Mouse (Mus musculus) myocyte (in vitro differentiated cells): ENCODE results near the gene Hnrnpab. TPM values are rescaled to one million over a fixed set of nuclear protein-coding genes. Genes with fewer than 3 reads are reported as not detected.
"Not testable (repeated sequence)": the region's sequence is repeated elsewhere in the genome, so short reads cannot be mapped to it uniquely, and the experiment has no call there.

Experiments used
- H3K27me3 ChIP-seq: one replicate; pipeline ENCODE4 v1.6.1; 2011; ENCODE audit not compliant: control insufficient read depth, insufficient read depth, insufficient read length
- H3K36me3 ChIP-seq: one replicate; pipeline ENCODE4 v1.6.1; 2011; ENCODE audit not compliant: control insufficient read depth, insufficient read depth
- H3K4me2 ChIP-seq: one replicate; pipeline ENCODE4 v1.6.1; 2011; ENCODE audit warnings: low read depth, control low read depth
- H3K4me3 ChIP-seq: one replicate; pipeline ENCODE4 v1.5.1; 2011; ENCODE audit warnings: mild to moderate bottlenecking, control low read depth, moderate library complexity
- H3K79me2 ChIP-seq: one replicate; pipeline ENCODE4 v1.6.1; 2011; ENCODE audit not compliant: control insufficient read depth, insufficient read depth
- H3ac ChIP-seq: one replicate; pipeline ENCODE4 v1.6.1; 2011; ENCODE audit not compliant: control insufficient read depth, insufficient read length
- CEBPB ChIP-seq: IDR thresholded peaks from 2 replicates; pipeline ENCODE4 v1.6.1; 2011; ENCODE audit warnings: mild to moderate bottlenecking, moderate library complexity; ENCODE audit not compliant: poor library complexity, insufficient read depth, severe bottlenecking
- E2F4 ChIP-seq: IDR thresholded peaks from one replicate; pipeline ENCODE4 v1.6.1; 2011; ENCODE audit warnings: mild to moderate bottlenecking, control low read depth, moderate library complexity; ENCODE audit not compliant: insufficient read depth
- MAX ChIP-seq: IDR thresholded peaks from one replicate; pipeline ENCODE4 v1.6.1; 2011; ENCODE audit warnings: low read depth, mild to moderate bottlenecking, control low read depth
- MYOD1 ChIP-seq, 3 experiments: IDR thresholded peaks; one replicate each; pipeline ENCODE4 v1.6.1; 2011; ENCODE audit warnings: control low read depth in 2 of 3, low read depth in 2 of 3, mild to moderate bottlenecking in 2 of 3, moderate library complexity in 1 of 3; ENCODE audit not compliant: insufficient read length in 2 of 3, control insufficient read depth in 1 of 3
- MYOG ChIP-seq, 3 experiments: IDR thresholded peaks; one replicate each; pipeline ENCODE4 v1.6.1; 2011; ENCODE audit warnings: control low read depth in 2 of 3, low read depth in 2 of 3, mild to moderate bottlenecking in 2 of 3; ENCODE audit not compliant: insufficient read length in 2 of 3, control insufficient read depth in 1 of 3, insufficient read depth in 1 of 3
- POLR2A ChIP-seq: IDR thresholded peaks from one replicate; pipeline ENCODE4 v1.6.1; 2011; ENCODE audit warnings: low read depth, mild to moderate bottlenecking, control low read depth, moderate library complexity; ENCODE audit not compliant: insufficient read length
- POLR2AphosphoS2 ChIP-seq: IDR thresholded peaks from one replicate; pipeline ENCODE4 v1.6.1; 2011; ENCODE audit warnings: low read depth, control low read depth; ENCODE audit not compliant: insufficient read length
- REST ChIP-seq: IDR thresholded peaks from one replicate; pipeline ENCODE4 v1.6.1; 2011; ENCODE audit warnings: mild to moderate bottlenecking, control low read depth, moderate library complexity; ENCODE audit not compliant: insufficient read depth, insufficient read length
- SRF ChIP-seq: IDR thresholded peaks from one replicate; pipeline ENCODE4 v1.6.1; 2011; ENCODE audit warnings: low read depth; ENCODE audit not compliant: control insufficient read depth, insufficient read length
- TCF12 ChIP-seq: IDR thresholded peaks from one replicate; pipeline ENCODE4 v1.6.1; 2011; ENCODE audit warnings: mild to moderate bottlenecking, control low read depth; ENCODE audit not compliant: poor library complexity, insufficient read depth, severe bottlenecking
- TCF3 ChIP-seq: IDR thresholded peaks from one replicate; pipeline ENCODE4 v1.6.1; 2011; ENCODE audit warnings: low read depth, control low read depth; ENCODE audit not compliant: insufficient read length
- USF1 ChIP-seq: IDR thresholded peaks from one replicate; pipeline ENCODE4 v1.6.1; 2011; ENCODE audit warnings: low read depth, mild to moderate bottlenecking, control low read depth, moderate library complexity
- polyA plus RNA-seq: library from polyadenylated mRNA; unstranded; fragments of >200 nt; fragmentation: generic; extraction: Trizol; gene quantifications from one replicate; pipeline ENCODE4 v1.2.1, GENCODE M21; 2012; ENCODE audit warnings: missing spikeins

The Hnrnpab gene
- polyA plus RNA-seq, 1 experiment: 371 TPM

DNA sequence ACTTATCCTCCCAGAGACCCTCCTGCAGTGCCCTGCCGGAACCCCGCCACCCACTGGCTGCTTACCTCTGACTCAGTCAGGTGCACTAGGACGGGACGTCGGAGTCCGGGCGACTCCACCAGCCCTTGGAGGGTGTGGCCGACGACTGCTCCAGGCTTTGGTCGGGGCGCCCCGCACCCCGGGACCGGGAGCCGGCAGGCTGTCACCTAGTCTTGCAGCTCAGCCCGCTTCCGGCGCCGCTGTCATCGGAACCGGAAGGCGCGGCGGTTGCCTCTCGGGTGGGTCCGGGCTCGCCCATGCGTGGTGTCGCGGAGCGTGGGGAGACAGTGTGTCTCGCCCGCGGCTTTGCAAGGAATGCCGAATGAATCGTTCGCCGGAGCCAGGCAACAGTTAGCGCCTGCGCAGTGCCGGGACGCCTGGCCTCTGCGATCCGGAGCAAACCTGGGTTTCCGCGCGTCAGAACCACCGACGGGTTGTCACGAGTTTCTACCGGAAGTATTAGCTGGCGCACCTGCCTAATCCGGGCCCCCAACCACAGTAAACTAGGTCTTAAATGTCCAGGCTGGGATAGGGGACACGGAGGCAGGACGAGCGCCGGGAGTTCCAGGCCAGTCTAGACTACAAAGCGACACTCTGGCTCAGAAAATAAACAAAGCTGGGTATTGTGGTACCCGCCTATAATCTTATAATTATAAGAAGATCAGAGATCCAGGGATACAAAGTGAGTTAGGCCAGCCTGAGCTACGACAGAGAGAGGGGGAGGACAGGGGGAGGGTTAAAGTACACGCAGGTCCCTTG lies 29.1 kb upstream of the Hnrnpab start, which contains the start of gene Rmnd5b:
Gene Rmnd5b (minus strand): TSS at position 372 of the 798 bp plus-strand sequence.
- peak within 1 kb of the TSS; percentile 22 for H3ac ChIP-seq
- H3K36me3 ChIP-seq: no peaks in the 10 kb centered on the region
- H3K4me3 ChIP-seq: peak within 1 kb of the TSS; percentile 58
- H3K79me2 ChIP-seq: no peaks in the 10 kb centered on the region
- TF ChIP-seq E2F4 (no peak), POLR2A (peak; percentile 73), TCF12 (no peak), MYOD1 (IDR thresholded peaks at IDR 0.05; ENCODE audit: control insufficient read depth in 1 of 3, insufficient read length in 2 of 3, low read depth in 2 of 3) (peak in 1 of 3 experiments; percentile 3), MYOG (IDR thresholded peaks at IDR 0.05; ENCODE audit: control insufficient read depth in 1 of 3, insufficient read depth in 1 of 3, insufficient read length in 2 of 3, low read depth in 2 of 3) (peak in 1 of 3 experiments; percentile 22), REST (no peak), TCF3 (no peak), MAX (no peak), POLR2AphosphoS2 (peak; percentile 88), CEBPB (no peak), USF1 (no peak), SRF (no peak)
- no peaks in the 10 kb centered on the region for H3K27me3 ChIP-seq
- peak within 1 kb of the TSS; percentile 91 for H3K4me2 ChIP-seq

DNA sequence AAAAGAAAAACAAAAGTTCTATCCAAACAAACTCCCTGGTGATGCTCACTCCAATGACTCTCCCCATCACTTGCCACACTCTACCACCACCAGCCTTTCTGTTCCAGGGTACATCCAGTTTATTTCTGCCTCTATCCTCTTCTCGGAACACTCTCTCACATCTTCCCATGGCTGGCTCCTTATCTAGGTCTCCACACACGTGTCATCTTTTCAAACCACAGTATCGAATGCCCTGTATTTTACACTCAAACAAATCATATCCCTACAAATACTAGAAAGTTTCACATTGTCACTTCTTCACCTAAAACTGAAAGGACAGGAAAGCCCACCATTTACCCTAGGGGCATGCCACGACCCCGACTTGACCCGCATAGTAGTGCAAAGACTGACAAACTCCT lies 28.5 kb upstream of the Hnrnpab start:
- Histone ChIP-seq H3ac (peak overlapping the region; percentile 22), H3K27me3 (no peaks in the 10 kb centered on the region), H3K79me2 (no peaks in the 10 kb centered on the region), H3K4me2 (peak overlapping the region; percentile 91), H3K4me3 (peak overlapping the region; percentile 58), H3K36me3 (no peaks in the 10 kb centered on the region)
- TF ChIP-seq SRF (no peak), MYOG (IDR thresholded peaks at IDR 0.05; ENCODE audit: control insufficient read depth in 1 of 3, insufficient read depth in 1 of 3, insufficient read length in 2 of 3, low read depth in 2 of 3) (no peak), TCF3 (no peak), CEBPB (no peak), E2F4 (no peak), MYOD1 (IDR thresholded peaks at IDR 0.05; ENCODE audit: control insufficient read depth in 1 of 3, insufficient read length in 2 of 3, low read depth in 2 of 3) (no peak), MAX (no peak), USF1 (no peak), TCF12 (no peak), REST (no peak), POLR2A (no peak), POLR2AphosphoS2 (no peak)

DNA sequence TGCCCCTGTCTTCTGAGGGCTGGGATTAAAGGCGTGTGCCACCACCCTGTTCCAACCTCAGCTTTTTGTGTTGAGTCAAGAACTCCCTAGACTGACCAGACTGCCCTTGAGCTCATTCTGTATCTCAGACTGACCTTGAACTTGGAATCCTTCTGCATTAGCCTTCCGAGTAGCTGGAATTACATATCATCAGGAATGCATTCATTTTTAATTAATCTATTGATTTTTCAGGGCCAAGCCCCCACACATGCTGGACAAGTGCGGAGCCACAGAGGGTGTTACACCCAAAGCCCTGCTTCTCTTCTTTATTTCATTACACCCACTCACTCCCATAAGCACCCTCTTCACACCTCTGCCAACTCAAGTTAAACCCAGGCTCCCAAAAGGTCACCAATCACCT lies 27.1 kb upstream of the Hnrnpab start:
- Histone ChIP-seq H3K27me3 (no peaks in the 10 kb centered on the region), H3ac (no peak overlapping the region), H3K4me3 (no peak overlapping the region), H3K36me3 (peaks cover 2% of the 10 kb centered on the region), H3K79me2 (no peaks in the 10 kb centered on the region), H3K4me2 (no peak overlapping the region)
- TF ChIP-seq CEBPB: no peak
- TF ChIP-seq TCF3: no peak
- no peak for TF ChIP-seq POLR2AphosphoS2
- TF ChIP-seq TCF12: no peak
- TF ChIP-seq MYOD1 (IDR thresholded peaks at IDR 0.05; ENCODE audit: control insufficient read depth in 1 of 3, insufficient read length in 2 of 3, low read depth in 2 of 3): no peak
- no peak for TF ChIP-seq POLR2A
- TF ChIP-seq USF1: no peak
- TF ChIP-seq MYOG (IDR thresholded peaks at IDR 0.05; ENCODE audit: control insufficient read depth in 1 of 3, insufficient read depth in 1 of 3, insufficient read length in 2 of 3, low read depth in 2 of 3): no peak
- no peak for TF ChIP-seq SRF
- no peak for TF ChIP-seq MAX

DNA sequence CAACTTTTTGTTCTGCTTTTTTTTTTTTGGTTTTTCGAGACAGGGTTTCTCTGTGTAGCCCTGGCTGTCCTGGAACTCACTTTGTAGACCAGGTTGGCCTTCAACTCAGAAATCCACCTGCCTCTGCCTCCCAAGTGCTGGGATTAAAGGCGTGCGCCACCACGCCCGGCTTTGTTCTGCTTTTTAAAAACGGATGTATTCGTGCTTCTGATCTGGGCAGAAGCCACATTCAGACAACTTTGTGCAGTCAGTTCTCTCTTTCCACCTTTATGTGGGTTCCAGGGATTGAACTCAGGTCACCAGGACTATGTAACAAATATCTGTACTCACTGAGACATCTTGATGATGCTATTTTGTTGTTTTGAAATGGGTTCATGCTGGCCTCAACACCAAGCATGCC lies 26.6 kb upstream of the Hnrnpab start:
- not testable (repeated sequence) for H3K79me2 ChIP-seq, H3ac ChIP-seq, H3K36me3 ChIP-seq, H3K4me2 ChIP-seq, H3K27me3 ChIP-seq, H3K4me3 ChIP-seq

DNA sequence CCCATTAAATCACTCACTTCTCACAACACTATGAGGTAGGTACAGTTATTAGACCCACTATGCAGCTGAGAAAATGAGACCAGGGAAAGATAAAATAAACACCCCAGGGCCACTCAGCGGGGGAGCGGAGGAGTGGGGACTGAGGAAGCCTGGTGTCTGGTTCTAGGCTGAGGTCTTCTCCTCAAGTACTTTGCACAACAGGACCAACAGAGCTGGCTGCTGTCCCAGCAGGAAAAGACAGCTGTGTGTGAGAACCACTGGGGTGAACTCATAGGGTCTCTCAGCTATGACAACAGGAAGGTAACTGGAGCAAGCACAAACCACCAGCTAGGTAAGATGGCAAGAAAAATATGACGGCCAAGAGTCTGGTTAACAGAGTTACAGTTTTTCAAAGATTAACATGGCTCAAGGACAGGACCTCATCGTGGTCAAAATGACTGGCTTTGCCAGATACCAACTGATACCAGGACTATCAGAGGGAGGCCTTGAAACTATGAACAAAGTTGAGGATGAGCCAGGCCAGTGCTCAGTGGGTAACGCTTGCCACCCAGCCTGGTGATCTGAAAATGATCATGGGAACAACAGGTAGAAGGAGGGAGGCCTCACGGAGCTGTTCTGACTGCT lies 25.6 kb upstream of the Hnrnpab start:
- Histone ChIP-seq H3K27me3 (no peaks in the 10 kb centered on the region), H3K4me3 (no peak overlapping the region), H3K36me3 (peaks cover 4% of the 10 kb centered on the region), H3K79me2 (no peaks in the 10 kb centered on the region), H3ac (no peak overlapping the region), H3K4me2 (peak overlapping the region; percentile 37)
- TF ChIP-seq E2F4 (no peak), MYOD1 (IDR thresholded peaks at IDR 0.05; ENCODE audit: control insufficient read depth in 1 of 3, insufficient read length in 2 of 3, low read depth in 2 of 3) (peak in 1 of 3 experiments; percentile 18)
